Mouse (Mus musculus): ENCODE data around the gene Lef1.

The Lef1 gene

GRCm38 (mm10) chr3:131196507-131197019 lies 86.3 kb downstream of the Lef1 start:
- DNase-seq = no peak

GRCm38 (mm10) chr3:131198991-131199390 lies 88.7 kb downstream of the Lef1 start:
- DNase-seq = no peak

GRCm38 (mm10) chr3:131199590-131200288 lies 89.5 kb downstream of the Lef1 start:
- no peak for DNase-seq

DNA sequence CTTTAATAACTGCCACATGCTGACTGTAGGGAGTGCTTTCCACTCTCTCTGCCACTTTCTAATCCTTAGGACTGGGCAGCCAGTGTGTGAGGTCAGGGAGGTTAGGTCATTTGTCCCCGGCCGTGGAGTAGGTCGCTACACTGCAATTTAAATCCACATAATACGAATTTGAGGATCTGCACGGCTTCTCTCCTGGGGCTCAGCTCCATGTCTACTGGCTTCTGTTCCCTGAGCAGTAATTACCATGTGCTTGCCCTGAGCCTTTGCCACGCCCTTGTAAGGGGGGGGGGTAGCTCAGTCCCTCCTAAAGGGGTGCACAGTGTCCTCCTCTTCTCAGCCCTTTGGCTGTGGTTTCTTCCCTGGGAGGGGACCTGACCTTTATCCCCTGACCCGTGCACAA lies 92.0 kb downstream of the Lef1 start:
- DNase-seq = no peak

GRCm38 (mm10) chr3:131207846-131208245 lies 97.6 kb downstream of the Lef1 start:
- DNase-seq = no peak

DNA sequence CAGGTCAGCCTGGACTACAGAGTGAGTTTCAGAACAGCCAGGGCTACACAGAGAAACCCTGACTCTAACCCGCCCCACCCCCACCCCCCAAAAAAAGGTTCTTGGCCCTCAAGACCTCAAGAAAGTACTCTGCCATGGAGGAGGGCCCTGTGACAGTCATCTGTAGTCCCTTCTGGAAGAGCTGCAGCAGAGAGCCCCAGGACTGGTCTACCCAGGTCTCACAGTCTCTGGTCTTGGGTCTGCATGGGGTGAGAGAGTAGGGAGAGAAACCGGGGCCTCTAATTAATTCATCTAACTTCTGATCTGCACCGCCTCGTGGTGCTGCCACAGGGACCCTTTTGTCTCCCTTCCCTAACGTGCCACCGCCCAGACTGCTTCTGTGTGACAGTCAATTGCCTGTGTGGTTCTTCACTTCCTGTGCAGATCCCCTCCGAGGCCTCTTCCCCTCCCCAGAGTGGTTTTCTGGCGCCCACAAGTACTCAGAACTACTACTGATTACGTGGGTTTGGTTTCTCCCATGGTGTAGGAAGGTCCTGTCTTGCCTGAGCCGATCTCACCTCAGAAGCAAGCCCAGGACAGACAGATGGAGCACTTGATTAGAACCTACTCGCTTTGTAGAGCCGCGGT lies 98.1 kb downstream of the Lef1 start:
- DNase-seq = no peak

DNA sequence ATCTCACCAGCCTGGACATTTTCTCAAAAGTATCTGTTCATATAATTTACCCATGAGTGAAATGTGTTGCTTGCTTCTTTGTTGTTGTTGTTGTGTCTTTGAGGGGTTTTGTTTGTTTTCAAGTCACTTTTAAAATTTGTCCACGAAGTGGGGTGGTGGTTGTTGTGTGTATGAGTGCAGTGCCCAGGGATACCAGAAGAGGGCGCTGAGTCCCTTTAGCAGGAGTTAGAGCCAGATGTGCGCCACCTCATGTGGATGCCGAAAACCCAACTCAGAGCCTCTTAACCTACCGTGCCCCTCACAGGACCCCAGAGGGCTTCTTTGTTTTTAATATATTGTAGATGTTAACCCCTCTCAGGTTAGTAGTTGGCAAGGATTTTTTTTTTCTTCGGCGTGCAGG lies 101.9 kb downstream of the Lef1 start:
- DNase-seq = no peak

- DNase-seq = no peak
Measured at GRCm38 (mm10) chr3:131214060-131214658, 103.9 kb downstream of the Lef1 start.

- peak; percentile 46 for DNase-seq
Measured at GRCm38 (mm10) chr3:131214841-131215240, 104.6 kb downstream of the Lef1 start.

- DNase-seq = no peak
Measured at GRCm38 (mm10) chr3:131218636-131219390, 108.5 kb downstream of the Lef1 start.

GRCm38 (mm10) chr3:131228083-131228482 lies 117.8 kb downstream of the Lef1 start:
- no peak for DNase-seq

DNA sequence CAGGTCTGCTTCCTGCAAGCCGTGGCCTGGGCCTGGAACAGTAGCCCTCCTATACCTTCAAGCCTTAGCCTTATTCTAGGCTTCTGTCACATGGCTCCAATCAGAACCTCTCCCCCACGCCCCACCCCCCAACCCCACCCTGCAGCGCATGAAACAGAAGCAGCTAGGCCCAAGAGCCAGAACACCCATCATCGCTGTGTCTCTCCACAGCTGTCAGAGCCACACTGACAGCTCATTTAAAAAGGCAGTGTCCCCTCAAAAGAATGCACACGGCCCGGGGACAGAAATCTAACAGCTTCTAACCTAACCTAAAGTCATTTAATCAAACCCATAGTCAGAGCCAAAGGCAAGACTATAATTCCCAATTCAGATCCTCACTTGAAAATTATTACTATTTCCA lies 126.8 kb downstream of the Lef1 start:
- DNase-seq = no peak

DNA sequence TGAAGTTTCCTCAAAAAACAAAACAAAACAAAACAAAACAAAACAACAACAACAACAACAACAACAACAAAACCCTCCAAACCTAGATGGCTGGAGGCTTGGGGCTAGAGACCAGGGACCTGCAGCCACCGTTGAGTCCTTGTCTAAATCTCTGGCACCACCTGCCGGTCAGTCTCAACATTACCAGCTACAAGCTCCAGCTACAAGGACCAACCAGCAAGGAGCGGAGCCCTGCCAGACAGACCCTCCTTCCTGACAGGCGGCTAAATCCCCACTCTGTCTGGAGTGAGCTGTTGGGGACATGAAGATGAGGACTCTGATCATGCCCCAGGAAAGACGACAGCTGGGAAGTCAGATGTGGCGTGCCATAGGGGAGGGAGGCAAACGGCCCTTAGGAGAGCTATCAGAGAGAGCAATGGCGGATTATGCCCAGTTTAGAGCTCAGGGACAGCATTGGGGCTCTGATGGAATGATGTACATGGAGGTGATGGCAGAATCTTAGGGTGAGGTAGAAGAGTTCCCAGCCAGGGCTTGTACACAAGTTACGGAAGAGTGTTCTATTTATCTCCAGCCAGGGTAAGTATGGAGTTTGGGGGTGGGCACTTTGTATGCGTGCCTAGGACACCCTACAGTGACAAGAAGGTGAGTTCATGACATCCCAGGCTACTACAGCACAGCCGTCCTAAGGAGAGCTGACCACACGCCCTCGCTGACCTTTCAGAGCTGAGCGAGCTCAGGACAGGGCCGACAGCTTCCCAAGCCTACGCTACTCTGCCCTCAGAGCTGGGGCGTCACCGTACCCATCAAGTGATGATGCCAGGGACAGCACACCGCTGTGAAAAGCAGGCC lies 127.7 kb downstream of the Lef1 start:
- DNase-seq = peak; percentile 84

GRCm38 (mm10) chr3:131245766-131246578 lies 135.7 kb downstream of the Lef1 start:
- peak; percentile 60 for DNase-seq

DNA sequence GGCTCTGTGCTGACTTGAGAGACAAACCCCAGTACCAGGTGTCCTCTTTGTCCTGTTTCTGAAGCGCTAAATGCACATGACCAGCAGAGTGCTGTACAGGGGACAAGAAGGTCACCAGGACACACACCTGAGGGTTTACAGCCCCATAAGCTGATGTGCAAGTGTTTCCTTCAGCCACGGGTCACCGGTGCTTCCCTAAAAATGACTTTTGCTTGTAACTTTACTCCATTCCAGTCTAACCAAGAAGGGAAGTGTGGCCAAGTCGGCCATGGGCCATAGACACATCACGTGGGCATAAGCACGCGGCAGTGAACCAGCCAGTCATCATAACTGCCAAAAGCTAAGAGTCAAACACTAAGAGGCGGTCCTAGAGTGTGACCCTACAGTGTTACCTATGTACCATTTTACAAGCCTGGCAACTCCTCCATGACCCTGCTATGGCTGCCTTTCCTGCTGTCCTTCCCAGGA lies 136.3 kb downstream of the Lef1 start:
- DNase-seq = no peak

DNA sequence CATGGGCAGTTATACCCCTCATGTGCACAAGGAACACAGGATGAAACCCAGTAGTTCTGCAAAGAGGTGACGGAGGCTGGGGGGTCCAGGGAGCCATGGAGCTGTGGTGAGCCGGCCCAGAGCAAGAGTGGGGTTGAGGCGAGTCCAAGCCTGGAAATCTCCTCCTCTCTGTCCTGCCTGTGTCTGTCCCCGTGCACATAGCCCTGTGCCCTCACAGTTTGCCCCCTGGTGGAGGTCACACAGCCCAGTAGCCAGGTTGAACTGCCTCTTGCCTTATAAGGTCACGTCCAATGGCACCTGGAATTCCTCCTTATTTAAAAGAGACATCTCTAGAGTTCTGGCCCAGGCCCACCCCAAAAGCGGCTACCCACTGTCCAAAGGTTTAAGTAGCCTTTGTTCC lies 137.2 kb downstream of the Lef1 start:
- no peak for DNase-seq

- no peak for DNase-seq
Measured at GRCm38 (mm10) chr3:131247851-131248250, 137.6 kb downstream of the Lef1 start.

DNA sequence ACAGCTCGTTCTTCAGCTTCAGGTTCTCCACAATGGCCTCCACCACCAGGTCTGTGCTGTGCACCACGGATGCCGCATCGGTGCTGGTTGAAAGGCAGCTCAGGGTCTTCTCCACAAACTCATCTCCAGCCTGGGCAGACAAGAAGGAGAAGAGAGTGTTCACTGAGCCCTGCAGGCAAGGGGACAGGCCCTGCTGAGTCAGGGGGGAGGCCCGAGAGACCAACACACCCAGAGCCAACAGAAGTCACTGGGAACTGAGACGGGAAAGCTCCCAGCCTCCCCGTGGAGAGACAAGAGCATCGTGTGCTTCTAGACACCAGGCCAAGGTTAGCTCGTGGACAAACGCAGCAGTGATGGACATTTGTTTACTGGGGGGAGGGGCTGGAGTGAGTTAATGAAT lies 138.2 kb downstream of the Lef1 start:
- DNase-seq = no peak

DNA sequence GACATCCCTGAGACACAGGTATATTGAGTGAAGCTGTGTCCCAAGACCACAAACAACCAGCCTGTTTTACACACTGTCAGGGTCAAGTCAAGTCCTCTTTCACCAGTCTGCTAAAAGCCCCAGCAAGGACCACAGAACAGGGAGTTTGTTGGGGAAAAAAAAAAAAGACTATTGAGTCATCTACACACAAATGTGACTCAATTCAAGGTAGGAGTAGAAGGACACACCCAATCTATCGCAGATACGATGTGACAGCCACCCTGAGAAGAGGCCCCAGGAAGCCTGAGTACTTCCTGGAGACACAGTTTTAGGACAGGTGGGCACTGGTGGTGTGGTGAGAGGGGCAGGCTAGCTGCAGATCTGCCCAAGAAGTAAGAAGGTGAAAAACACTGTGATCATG lies 140.0 kb downstream of the Lef1 start:
- DNase-seq = no peak

DNA sequence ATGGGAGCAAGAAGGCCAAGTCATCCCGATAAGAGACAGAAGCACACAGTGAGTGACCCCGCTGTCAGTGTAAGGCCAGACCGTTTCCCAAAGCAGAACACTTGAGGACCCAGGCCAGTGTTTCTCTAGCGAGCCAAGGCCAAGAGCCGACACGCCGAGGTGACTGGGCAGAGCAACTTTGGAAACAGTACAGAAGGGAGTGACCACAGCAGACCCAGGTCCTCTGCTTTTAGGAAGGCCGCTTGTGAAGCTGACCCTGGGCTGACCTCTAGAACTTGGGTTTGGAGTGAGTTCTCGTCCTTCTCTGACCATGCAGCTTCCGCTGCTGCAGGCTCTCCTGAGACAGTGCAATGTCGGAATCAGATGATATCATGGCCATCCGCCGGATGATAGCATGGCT lies 140.7 kb downstream of the Lef1 start:
- DNase-seq = no peak

GRCm38 (mm10) chr3:131251601-131252000 lies 141.3 kb downstream of the Lef1 start:
- no peak for DNase-seq
